Comparison of ENCODE assay signal across 8 mouse cellular contexts in the genomic region with DNA sequence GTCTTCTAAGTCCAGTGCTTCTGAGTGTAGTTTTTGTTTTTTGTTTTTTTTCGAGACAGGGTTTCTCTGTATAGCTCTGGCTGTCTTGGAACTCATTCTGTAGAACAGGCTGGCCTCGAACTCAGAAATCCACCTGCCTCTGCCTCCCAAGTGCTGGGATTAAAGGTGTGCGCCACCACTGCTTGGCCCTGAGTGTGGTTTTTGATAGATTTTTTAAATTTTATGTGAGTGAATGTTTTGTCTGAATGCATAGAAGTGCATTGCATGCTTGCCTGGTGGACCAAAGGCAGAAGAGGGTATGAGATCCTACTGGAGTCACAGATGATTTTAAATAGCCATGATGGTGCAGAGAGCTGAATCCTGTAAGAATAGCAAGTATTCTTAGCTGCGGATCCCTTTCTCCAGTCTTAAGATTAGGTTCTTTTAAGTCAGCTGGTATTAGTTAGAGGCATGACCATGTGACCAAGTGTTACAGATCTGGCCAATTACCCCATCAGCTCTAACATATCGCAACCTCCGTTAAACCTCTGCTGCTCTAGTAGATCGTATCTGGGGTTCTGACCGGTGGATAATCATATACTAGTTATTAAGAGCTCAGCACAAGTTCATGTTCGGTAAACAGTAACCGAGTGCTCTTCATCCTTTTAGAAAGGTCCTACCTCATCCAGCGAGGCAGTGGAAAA. TPM values are rescaled to one million over a fixed set of nuclear protein-coding genes. Genes with fewer than 3 reads are reported as not detected.
DNase-seq lines count a peak whose midpoint lies in the region; ATAC-seq lines count a peak whose summit lies in the region.

No protein-coding gene starts in this region.

- H3K4me1 ChIP-seq in lung, embryonic 15.5 days = peaks cover 36% of the 10 kb centered on the region
- H3K4me1 ChIP-seq in embryonic facial prominence, embryonic 11.5 days (ENCODE audit: control insufficient read depth, insufficient read depth, low read length) = no peaks in the 10 kb centered on the region
- peaks cover 18% of the 10 kb centered on the region for H3K4me1 ChIP-seq in intestine, embryonic 15.5 days (replicated peaks)
- peaks cover 33% of the 10 kb centered on the region for H3K4me1 ChIP-seq in neural tube, embryonic 13.5 days (replicated peaks)

- H3K4me2 ChIP-seq in lung, embryonic 15.5 days = peak overlapping the region; percentile 66
- peak overlapping the region; percentile 55 for H3K4me2 ChIP-seq in embryonic facial prominence, embryonic 11.5 days (ENCODE audit: low read depth, low read length)
- peak overlapping the region; percentile 70 for H3K4me2 ChIP-seq in intestine, embryonic 15.5 days (replicated peaks)
- peak overlapping the region; percentile 63 for H3K4me2 ChIP-seq in neural tube, embryonic 13.5 days

- no peaks in the 10 kb centered on the region for H3K27me3 ChIP-seq in lung, embryonic 15.5 days
- no peaks in the 10 kb centered on the region for H3K27me3 ChIP-seq in embryonic facial prominence, embryonic 11.5 days (ENCODE audit: control insufficient read depth, insufficient read depth, low read length)
- H3K27me3 ChIP-seq in intestine, embryonic 15.5 days (replicated peaks) = no peaks in the 10 kb centered on the region
- no peaks in the 10 kb centered on the region for H3K27me3 ChIP-seq in neural tube, embryonic 13.5 days

- H3K36me3 ChIP-seq in lung, embryonic 15.5 days = no peaks in the 10 kb centered on the region
- H3K36me3 ChIP-seq in embryonic facial prominence, embryonic 11.5 days (replicated peaks; ENCODE audit: control insufficient read depth, insufficient read depth, low read depth, low read length) = no peaks in the 10 kb centered on the region
- no peaks in the 10 kb centered on the region for H3K36me3 ChIP-seq in intestine, embryonic 15.5 days
- no peaks in the 10 kb centered on the region; the same call in 1 of the 2 replicates for H3K36me3 ChIP-seq in neural tube, embryonic 13.5 days

- peak overlapping the region; percentile 57 for H3K9ac ChIP-seq in lung, embryonic 15.5 days
- H3K9ac ChIP-seq in embryonic facial prominence, embryonic 11.5 days (replicated peaks; ENCODE audit: low read length) = peak overlapping the region; percentile 61
- H3K9ac ChIP-seq in intestine, embryonic 15.5 days = peak overlapping the region; percentile 60; the same call in 1 of the 2 replicates
- peak overlapping the region; percentile 76 for H3K9ac ChIP-seq in neural tube, embryonic 13.5 days

- H3K9me3 ChIP-seq in lung, embryonic 15.5 days = no peaks in the 10 kb centered on the region
- no peaks in the 10 kb centered on the region for H3K9me3 ChIP-seq in embryonic facial prominence, embryonic 11.5 days (replicated peaks; ENCODE audit: control insufficient read depth, low read length)
- H3K9me3 ChIP-seq in intestine, embryonic 15.5 days = no peaks in the 10 kb centered on the region
- H3K9me3 ChIP-seq in neural tube, embryonic 13.5 days = no peaks in the 10 kb centered on the region

- no peak for DNase-seq in lung, postnatal 10 days
- DNase-seq in embryonic facial prominence, embryonic 11.5 days (ENCODE audit: low spot score) = peak; percentile 78
- DNase-seq in layer of hippocampus, adult 8-10 months (ENCODE audit: low spot score in 2 of 2) = no peak
- DNase-seq in urinary bladder, adult 2 months (ENCODE audit: low spot score) = no peak
- DNase-seq in adrenal gland, adult 8-10 months = no peak

- no peak for ATAC-seq in lung, embryonic 15.5 days (ENCODE audit: borderline replicate concordance, extremely low read depth, low FRiP score, low TSS enrichment)
- ATAC-seq in embryonic facial prominence, embryonic 11.5 days (replicated peaks; ENCODE audit: insufficient number of reproducible peaks, low FRiP score, low TSS enrichment, low read depth) = peak; percentile 10
- ATAC-seq in intestine, embryonic 15.5 days = peak; percentile 2
- ATAC-seq in neural tube, embryonic 13.5 days (ENCODE audit: low read depth) = peak; percentile 7; the same call in 1 of the 2 replicates

- 21% methylated on average over 11 of the region's 11 CpGs for WGBS in lung, embryonic 15.5 days
- WGBS in embryonic facial prominence, embryonic 11.5 days = 21% methylated on average over 11 of the region's 11 CpGs
- 23% methylated on average over 11 of the region's 11 CpGs for WGBS in intestine, embryonic 15.5 days
- WGBS in neural tube, embryonic 13.5 days = 23% methylated on average over 11 of the region's 11 CpGs

- peak overlapping the region; percentile 96 for H3K27ac ChIP-seq in lung, embryonic 15.5 days
- H3K27ac ChIP-seq in embryonic facial prominence, embryonic 11.5 days (replicated peaks; ENCODE audit: low read depth, low read length) = peak overlapping the region; percentile 84
- peak overlapping the region; percentile 96 for H3K27ac ChIP-seq in intestine, embryonic 15.5 days
- H3K27ac ChIP-seq in neural tube, embryonic 13.5 days (replicated peaks) = peak overlapping the region; percentile 92

- peak overlapping the region; percentile 57 for H3K4me3 ChIP-seq in lung, embryonic 15.5 days
- H3K4me3 ChIP-seq in embryonic facial prominence, embryonic 11.5 days (ENCODE audit: low read depth, low read length) = peak overlapping the region; percentile 46
- H3K4me3 ChIP-seq in intestine, embryonic 15.5 days (replicated peaks) = peak overlapping the region; percentile 55
- peak overlapping the region; percentile 54 for H3K4me3 ChIP-seq in neural tube, embryonic 13.5 days

RNA-seq across cellular contexts. Expression of gene Mgat1, which starts 0.9 kb away (rescaled TPM):
- 65.0 and 69.6 TPM in 2 replicates for polyA plus RNA-seq in lung, embryonic 15.5 days (2015; fragmentation: Nextera tagmentation; extraction: Ambion mirVana)
- polyA plus RNA-seq in embryonic facial prominence, embryonic 11.5 days (2014; fragmentation: Nextera tagmentation; extraction: Ambion mirVana) = 26.4 and 32.8 TPM in 2 replicates
- polyA plus RNA-seq in intestine, embryonic 15.5 days (2015; fragmentation: Nextera tagmentation; extraction: Ambion mirVana) = 53.5 and 61.2 TPM in 2 replicates
- polyA plus RNA-seq in neural tube, embryonic 13.5 days (2015; fragmentation: Nextera tagmentation; extraction: Ambion mirVana) = 28.8 and 32.4 TPM in 2 replicates
- total RNA-seq in layer of hippocampus, adult 8-10 months (2022) = 10 to 100 TPM; 56.4 to 63.2 (median 59.5) TPM
- polyA plus RNA-seq in urinary bladder, adult 2 months (2012; rRNA removed) = 61.8 and 63.4 TPM in 2 replicates
- total RNA-seq in adrenal gland, adult 8-10 months (2022) = 100 to 1,000 TPM; 114 to 131 (median 124) TPM

RNA-seq across cellular contexts. Expression of gene Olfr1393, which starts 35.0 kb away (rescaled TPM):
- not detected in 2 replicates for polyA plus RNA-seq in lung, embryonic 15.5 days (2015; fragmentation: Nextera tagmentation; extraction: Ambion mirVana)
- polyA plus RNA-seq in embryonic facial prominence, embryonic 11.5 days (2014; fragmentation: Nextera tagmentation; extraction: Ambion mirVana) = 0.17 TPM in 1 of 2 replicates, not detected in the other
- polyA plus RNA-seq in intestine, embryonic 15.5 days (2015; fragmentation: Nextera tagmentation; extraction: Ambion mirVana) = not detected in 2 replicates
- not detected in 2 replicates for polyA plus RNA-seq in neural tube, embryonic 13.5 days (2015; fragmentation: Nextera tagmentation; extraction: Ambion mirVana)
- total RNA-seq in layer of hippocampus, adult 8-10 months (2022) = not detected
- polyA plus RNA-seq in urinary bladder, adult 2 months (2012; rRNA removed) = 0.06 and 0.12 TPM in 2 replicates
- total RNA-seq in adrenal gland, adult 8-10 months (2022) = not detected

RNA-seq across cellular contexts. Expression of gene Zfp62, which starts 40.0 kb away (rescaled TPM):
- polyA plus RNA-seq in lung, embryonic 15.5 days (2015; fragmentation: Nextera tagmentation; extraction: Ambion mirVana) = 37.6 and 40.3 TPM in 2 replicates
- polyA plus RNA-seq in embryonic facial prominence, embryonic 11.5 days (2014; fragmentation: Nextera tagmentation; extraction: Ambion mirVana) = 64.0 and 66.1 TPM in 2 replicates
- 24.4 and 28.6 TPM in 2 replicates for polyA plus RNA-seq in intestine, embryonic 15.5 days (2015; fragmentation: Nextera tagmentation; extraction: Ambion mirVana)
- polyA plus RNA-seq in neural tube, embryonic 13.5 days (2015; fragmentation: Nextera tagmentation; extraction: Ambion mirVana) = 44.5 and 50.0 TPM in 2 replicates
- 10 to 100 TPM; 42.5 to 60.7 (median 52.8) TPM for total RNA-seq in layer of hippocampus, adult 8-10 months (2022)
- 12.4 and 17.0 TPM in 2 replicates for polyA plus RNA-seq in urinary bladder, adult 2 months (2012; rRNA removed)
- total RNA-seq in adrenal gland, adult 8-10 months (2022) = 10 to 100 TPM; 28.1 to 40.1 (median 36.2) TPM

RNA-seq across cellular contexts. Expression of gene Olfr1392, which starts 42.0 kb away (rescaled TPM):
- polyA plus RNA-seq in lung, embryonic 15.5 days (2015; fragmentation: Nextera tagmentation; extraction: Ambion mirVana) = not detected in 2 replicates
- not detected in 2 replicates for polyA plus RNA-seq in embryonic facial prominence, embryonic 11.5 days (2014; fragmentation: Nextera tagmentation; extraction: Ambion mirVana)
- polyA plus RNA-seq in intestine, embryonic 15.5 days (2015; fragmentation: Nextera tagmentation; extraction: Ambion mirVana) = not detected in 2 replicates
- not detected in 2 replicates for polyA plus RNA-seq in neural tube, embryonic 13.5 days (2015; fragmentation: Nextera tagmentation; extraction: Ambion mirVana)
- not detected for total RNA-seq in layer of hippocampus, adult 8-10 months (2022)
- 0.10 and 0.15 TPM in 2 replicates for polyA plus RNA-seq in urinary bladder, adult 2 months (2012; rRNA removed)
- total RNA-seq in adrenal gland, adult 8-10 months (2022) = not detected

RNA-seq across cellular contexts. Expression of gene Btnl9, which starts 56.1 kb away (rescaled TPM):
- 0.48 and 1.1 TPM in 2 replicates for polyA plus RNA-seq in lung, embryonic 15.5 days (2015; fragmentation: Nextera tagmentation; extraction: Ambion mirVana)
- polyA plus RNA-seq in embryonic facial prominence, embryonic 11.5 days (2014; fragmentation: Nextera tagmentation; extraction: Ambion mirVana) = 0.15 and 0.77 TPM in 2 replicates
- polyA plus RNA-seq in intestine, embryonic 15.5 days (2015; fragmentation: Nextera tagmentation; extraction: Ambion mirVana) = 1.7 and 2.2 TPM in 2 replicates
- polyA plus RNA-seq in neural tube, embryonic 13.5 days (2015; fragmentation: Nextera tagmentation; extraction: Ambion mirVana) = 0.10 and 0.33 TPM in 2 replicates
- not detected for total RNA-seq in layer of hippocampus, adult 8-10 months (2022)
- 0.62 and 0.73 TPM in 2 replicates for polyA plus RNA-seq in urinary bladder, adult 2 months (2012; rRNA removed)
- total RNA-seq in adrenal gland, adult 8-10 months (2022) = 10 to 100 TPM; 21.5 to 41.8 (median 32.6) TPM
